Mouse (Mus musculus): ENCODE data around the gene Ppif.

GRCm38 (mm10) chr14:25738591-25739001 is 44.6 kb downstream of the Ppif start:
- TF ChIP-seq POLR2A (IDR thresholded peaks at IDR 0.05; ENCODE audit: low read depth, low read length) (no peak), CTCF (IDR thresholded peaks at IDR 0.05; ENCODE audit: borderline replicate concordance, insufficient read depth, low read length) (no peak)
